Mouse (Mus musculus) megakaryocyte, embryonic 14.5 days (primary cell): ENCODE results near the gene 2810006K23Rik. TPM values are rescaled to one million over a fixed set of nuclear protein-coding genes. Genes with fewer than 3 reads are reported as not detected.
"Not testable (repeated sequence)": the region's sequence is repeated elsewhere in the genome, so short reads cannot be mapped to it uniquely, and the experiment has no call there.

ENCODE experiments used
- H3K27me3 ChIP-seq: replicated peaks from 2 replicates; pipeline ENCODE3; 2012; ENCODE audit warnings: inconsistent platforms
- H3K36me3 ChIP-seq: replicated peaks from 2 replicates; pipeline ENCODE3; 2012; ENCODE audit warnings: low read length, inconsistent platforms, mixed read lengths
- H3K4me1 ChIP-seq: 2 replicates; pipeline ENCODE4 v1.6.1; 2012; ENCODE audit warnings: inconsistent platforms
- H3K4me3 ChIP-seq: replicated peaks from 2 replicates; pipeline ENCODE3; 2012; ENCODE audit warnings: moderate library complexity, mild to moderate bottlenecking, inconsistent platforms
- H3K9me3 ChIP-seq: 2 replicates; pipeline ENCODE4 v1.6.1; 2012; ENCODE audit warnings: inconsistent platforms
- FLI1 ChIP-seq: IDR thresholded peaks from 2 replicates; pipeline ENCODE4 v1.6.1; 2012; ENCODE audit warnings: low read length, inconsistent platforms, mixed read lengths
- GATA1 ChIP-seq: IDR thresholded peaks from 3 replicates; pipeline ENCODE4 v1.6.1; 2012; ENCODE audit warnings: mixed read lengths, low read length, inconsistent platforms, borderline replicate concordance
- polyA plus RNA-seq: library from polyadenylated mRNA; stranded (reverse); fragments of >175 nt; gene quantifications from 2 replicates; pipeline ENCODE4 v1.2.3, GENCODE M21; 2012; ENCODE audit warnings: low replicate concordance; ENCODE audit not compliant: insufficient read depth

The 2810006K23Rik gene
- polyA plus RNA-seq, 1 experiment, result 5.7 TPM

DNA sequence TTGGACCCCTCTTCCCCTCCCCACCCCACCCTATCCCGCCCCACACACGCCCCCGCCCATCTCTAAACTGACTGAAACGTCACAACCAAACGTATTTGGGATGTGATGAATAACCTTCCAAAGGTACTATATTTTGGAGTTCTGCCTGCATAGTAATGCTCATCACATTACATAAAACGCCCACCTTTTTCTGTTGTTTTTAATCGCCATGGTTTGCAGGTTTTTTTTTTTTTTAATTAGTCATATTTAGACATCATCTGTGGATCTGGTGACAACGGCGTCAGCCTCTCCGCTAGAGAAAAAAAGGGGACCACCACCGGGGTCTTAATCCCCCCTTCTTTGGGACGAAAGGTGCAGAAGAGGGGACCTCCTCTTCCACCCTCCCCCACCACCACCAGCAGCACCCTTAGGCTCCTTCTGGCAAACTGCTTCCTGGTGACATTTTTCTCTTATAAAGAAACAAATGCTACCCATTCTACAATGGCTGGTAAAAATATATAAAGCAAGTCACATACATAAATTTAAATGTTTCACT is 27.6 kb downstream of the 2810006K23Rik start:
- no peaks in the 10 kb centered on the region for H3K9me3 ChIP-seq
- H3K4me3 ChIP-seq, result peak overlapping the region; percentile 91
- peaks cover 3% of the 10 kb centered on the region for H3K36me3 ChIP-seq

DNA sequence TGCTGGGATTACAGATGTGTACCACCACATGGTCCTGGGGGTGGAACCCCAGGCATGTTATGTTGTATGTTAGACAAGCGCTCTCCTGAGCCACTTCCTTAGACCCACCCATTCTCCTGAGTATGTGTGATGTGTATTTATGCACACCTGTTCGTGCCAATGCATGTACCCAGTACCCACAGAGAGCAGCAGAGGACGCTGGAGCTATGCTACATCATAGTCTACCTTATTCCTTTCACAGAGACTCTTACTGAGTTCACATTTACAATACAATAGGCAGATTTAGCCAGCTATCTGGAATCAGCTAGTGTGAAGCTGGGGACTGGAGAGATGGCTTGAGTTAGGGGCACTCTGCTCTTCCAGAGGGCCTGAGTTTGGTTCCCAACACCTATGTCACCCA is 28.8 kb downstream of the 2810006K23Rik start:
- TF ChIP-seq FLI1 (no peak), GATA1 (no peak)
- Histone ChIP-seq H3K4me1 (peaks cover 26% of the 10 kb centered on the region), H3K4me3 (no peak overlapping the region), H3K9me3 (no peaks in the 10 kb centered on the region), H3K27me3 (no peaks in the 10 kb centered on the region), H3K36me3 (no peaks in the 10 kb centered on the region)

More for the DNA sequence above, 27.6 kb downstream of the 2810006K23Rik start:
- TF ChIP-seq GATA1, result no peak
- no peak for TF ChIP-seq FLI1
- H3K27me3 ChIP-seq, result no peaks in the 10 kb centered on the region
- H3K4me1 ChIP-seq, result peaks cover 38% of the 10 kb centered on the region

DNA sequence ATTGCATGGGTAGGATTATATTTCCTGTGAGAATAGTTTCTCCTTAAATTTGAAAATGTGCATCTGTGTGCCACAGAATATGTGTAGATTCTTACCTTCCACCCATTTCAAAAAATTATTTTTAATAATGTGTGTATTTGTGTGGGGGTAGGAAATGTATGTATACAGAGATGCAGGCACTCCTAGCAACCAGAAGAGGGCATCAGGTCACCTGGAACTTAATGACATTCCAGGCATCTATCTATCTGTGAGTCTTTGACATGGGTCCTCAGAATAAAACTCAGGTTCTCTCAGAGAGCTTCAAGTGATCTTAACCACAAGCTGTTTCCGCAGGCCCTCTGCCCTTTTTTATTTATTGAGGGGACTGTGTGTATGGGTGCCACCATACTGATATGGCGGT is 31.8 kb downstream of the 2810006K23Rik start:
- TF ChIP-seq GATA1 (no peak), FLI1 (no peak)
- Histone ChIP-seq H3K9me3 (no peaks in the 10 kb centered on the region), H3K27me3 (no peaks in the 10 kb centered on the region), H3K36me3 (no peaks in the 10 kb centered on the region), H3K4me3 (no peak overlapping the region), H3K4me1 (peaks cover 8% of the 10 kb centered on the region; the same call in 1 of the 2 replicates)

DNA sequence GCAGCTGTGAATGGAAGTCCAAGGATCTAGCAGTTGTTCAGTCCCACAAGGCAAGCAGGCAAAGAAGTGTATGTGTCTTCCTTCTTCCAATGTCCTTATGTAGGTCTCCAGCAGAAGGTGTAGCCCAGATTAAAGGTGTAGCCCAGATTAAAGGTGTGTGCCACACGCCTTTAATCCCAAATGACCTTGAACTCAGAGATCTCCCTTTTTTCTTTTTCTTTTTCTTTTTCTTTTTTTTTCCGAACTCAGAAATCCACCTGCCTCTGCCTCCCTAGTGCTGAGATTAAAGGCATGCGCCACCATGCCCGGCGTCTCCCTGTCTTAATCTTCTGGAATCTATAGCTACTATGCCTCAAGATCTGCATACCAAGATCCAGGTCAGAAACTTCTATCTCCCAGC is 35.1 kb downstream of the 2810006K23Rik start, which contains the start of gene Cdk2ap1:
Gene Cdk2ap1, minus strand, starts transcription at position 101 of the 400 bp plus-strand sequence.
- H3K36me3 ChIP-seq, result peaks cover 10% of the 10 kb centered on the region
- not testable (repeated sequence) for H3K27me3 ChIP-seq, H3K4me1 ChIP-seq, H3K9me3 ChIP-seq, H3K4me3 ChIP-seq

DNA sequence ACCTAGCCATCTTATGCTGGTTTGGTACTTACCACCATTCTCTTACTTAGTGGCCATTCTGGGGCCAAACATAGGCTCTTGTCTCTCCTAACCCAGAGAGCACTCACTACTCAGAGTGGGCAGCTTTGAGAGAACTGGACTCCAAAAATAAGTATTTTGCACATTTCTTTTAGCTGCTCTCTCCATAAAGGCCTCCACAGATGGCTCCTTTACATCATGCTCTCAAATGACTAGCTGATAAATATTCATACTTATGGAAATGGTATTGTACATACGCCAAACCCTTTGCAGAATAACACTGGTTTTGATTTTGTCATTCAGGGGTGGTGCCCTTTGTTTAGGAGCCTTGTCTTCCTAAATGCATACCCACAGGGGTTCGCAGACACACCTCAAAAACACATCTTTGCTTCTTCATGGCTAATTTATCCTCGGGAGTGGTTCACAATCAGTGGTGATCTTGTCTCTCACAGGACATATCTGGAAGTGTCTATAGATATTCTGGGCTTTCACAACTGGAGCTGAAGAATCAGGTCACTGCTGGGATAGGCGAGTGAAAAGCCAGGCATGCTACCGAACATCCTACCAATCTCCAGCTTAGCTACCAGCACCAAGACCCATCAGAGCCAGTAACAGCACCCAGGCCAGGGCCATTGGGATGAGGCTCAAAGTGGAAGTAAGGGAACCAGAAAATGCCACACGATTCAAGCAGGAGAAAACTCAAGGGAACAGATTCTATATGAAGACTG is 36.5 kb downstream of the 2810006K23Rik start:
- Histone ChIP-seq H3K36me3 (peaks cover 24% of the 10 kb centered on the region), H3K9me3 (no peaks in the 10 kb centered on the region), H3K4me1 (peaks cover 16% of the 10 kb centered on the region), H3K4me3 (no peak overlapping the region), H3K27me3 (no peaks in the 10 kb centered on the region)
- no peak for TF ChIP-seq FLI1
- TF ChIP-seq GATA1, result no peak

DNA sequence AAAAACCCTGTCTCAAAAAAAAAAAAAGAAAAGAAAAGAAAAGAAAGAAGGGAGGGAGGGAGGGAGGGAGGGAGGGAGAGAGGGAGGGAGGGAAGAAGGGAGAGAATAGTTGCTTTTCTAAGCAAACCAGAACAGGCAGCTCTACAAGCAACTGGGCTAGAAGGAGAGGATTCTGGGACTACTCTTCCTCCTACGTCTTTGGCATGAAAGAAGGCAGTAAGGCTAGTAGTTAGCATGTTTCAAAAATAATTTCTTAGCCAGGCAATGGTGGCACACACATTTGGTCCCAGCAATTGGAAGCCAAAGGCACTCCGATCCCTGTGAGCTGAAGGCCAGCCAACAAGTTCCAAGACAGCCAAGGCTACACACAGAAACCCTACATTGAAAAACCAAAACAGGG is 37.9 kb downstream of the 2810006K23Rik start:
- TF ChIP-seq GATA1, result no peak
- TF ChIP-seq FLI1, result no peak
- no peaks in the 10 kb centered on the region for H3K27me3 ChIP-seq
- H3K9me3 ChIP-seq, result no peaks in the 10 kb centered on the region
- H3K4me3 ChIP-seq, result no peak overlapping the region
- peaks cover 38% of the 10 kb centered on the region for H3K36me3 ChIP-seq
- peaks cover 27% of the 10 kb centered on the region for H3K4me1 ChIP-seq

DNA sequence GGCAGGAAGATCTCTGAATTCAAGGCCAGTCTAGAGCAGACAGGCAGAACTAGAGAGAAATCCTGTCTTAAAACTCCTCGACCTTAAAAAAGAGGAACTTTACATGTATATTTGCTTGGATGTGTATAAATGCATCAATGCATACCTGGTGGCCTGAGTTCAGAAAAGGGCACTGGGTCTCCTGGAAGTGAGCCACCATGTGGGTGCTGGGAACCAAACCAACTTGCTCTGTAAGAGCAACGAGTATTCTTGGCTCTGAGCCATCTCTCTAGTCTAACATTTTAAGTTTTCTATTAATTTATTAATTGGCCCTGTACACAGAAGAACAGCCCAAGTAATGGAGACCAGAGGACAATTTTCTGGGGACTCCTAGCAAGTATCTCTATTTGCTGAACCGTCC is 38.8 kb downstream of the 2810006K23Rik start:
- no peak for TF ChIP-seq FLI1
- no peak for TF ChIP-seq GATA1

DNA sequence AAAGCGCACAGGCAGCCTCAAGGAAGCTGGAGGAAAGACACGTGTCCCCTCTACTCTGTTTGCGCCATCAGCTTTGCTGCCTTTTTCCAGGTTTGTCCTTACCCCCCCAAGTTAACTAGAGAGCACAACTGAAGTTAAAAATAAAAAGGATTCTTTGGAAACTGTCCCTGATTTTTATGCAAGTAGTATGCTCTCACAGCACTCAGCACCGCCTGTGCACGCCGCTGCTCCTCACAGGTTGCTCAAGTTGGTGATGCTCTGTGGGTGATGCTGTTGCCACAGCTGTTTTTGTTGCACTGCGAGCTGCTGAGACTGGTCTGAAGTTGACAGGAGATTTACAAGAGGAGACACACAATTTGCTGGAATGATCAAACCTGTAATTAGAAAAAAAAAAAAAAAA is 46.4 kb downstream of the 2810006K23Rik start:
- H3K36me3 ChIP-seq, result peaks cover 94% of the 10 kb centered on the region
- no peaks in the 10 kb centered on the region for H3K9me3 ChIP-seq
- no peak overlapping the region for H3K4me3 ChIP-seq
- no peaks in the 10 kb centered on the region for H3K27me3 ChIP-seq
- peaks cover 30% of the 10 kb centered on the region for H3K4me1 ChIP-seq
- no peak for TF ChIP-seq FLI1
- TF ChIP-seq GATA1, result no peak

More for the DNA sequence above, 38.8 kb downstream of the 2810006K23Rik start:
- peaks cover 47% of the 10 kb centered on the region for H3K36me3 ChIP-seq
- no peaks in the 10 kb centered on the region for H3K9me3 ChIP-seq
- no peaks in the 10 kb centered on the region for H3K27me3 ChIP-seq
- no peak overlapping the region for H3K4me3 ChIP-seq
- peaks cover 33% of the 10 kb centered on the region for H3K4me1 ChIP-seq

DNA sequence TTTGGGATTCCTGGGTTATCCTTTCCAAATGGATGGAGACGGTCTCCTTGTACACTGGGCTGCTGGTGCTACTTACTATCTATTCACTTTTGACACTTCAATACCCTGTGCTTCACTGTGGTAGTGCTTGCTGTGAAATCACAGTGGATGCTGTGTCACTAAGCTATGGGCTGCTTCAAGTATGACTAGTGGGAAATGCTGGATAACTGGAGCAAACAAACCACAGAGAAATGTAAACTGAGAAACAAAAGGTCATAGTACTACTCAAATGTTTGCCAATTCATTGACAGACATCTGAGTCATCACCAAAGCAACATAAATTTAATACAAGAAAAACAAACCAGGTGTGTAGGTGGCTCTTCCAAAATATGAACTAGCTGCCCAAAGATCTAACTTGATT is 48.5 kb downstream of the 2810006K23Rik start:
- Histone ChIP-seq H3K9me3 (no peaks in the 10 kb centered on the region), H3K36me3 (peaks cover 95% of the 10 kb centered on the region), H3K27me3 (no peaks in the 10 kb centered on the region), H3K4me1 (peaks cover 22% of the 10 kb centered on the region), H3K4me3 (no peak overlapping the region)
- TF ChIP-seq GATA1 (no peak), FLI1 (no peak)

DNA sequence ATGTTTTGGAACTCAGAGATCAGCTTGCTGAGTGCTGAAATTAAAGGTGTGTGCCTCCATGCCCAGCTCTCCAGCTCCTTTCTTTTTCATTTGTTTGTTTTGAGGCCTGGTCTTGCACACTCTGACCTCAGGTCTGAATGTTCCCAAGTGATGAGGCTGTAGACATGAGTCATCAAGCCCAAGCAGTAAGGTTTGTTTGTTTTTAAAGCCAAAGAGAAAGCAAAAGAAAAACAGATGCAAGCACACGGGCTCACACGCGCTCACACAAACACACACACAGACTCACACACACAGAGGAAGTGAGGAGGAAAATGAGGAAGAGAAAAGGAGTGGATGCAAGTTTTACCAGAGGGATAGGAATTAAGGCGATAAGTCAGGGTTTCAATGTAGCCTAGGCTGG is 49.3 kb downstream of the 2810006K23Rik start:
- Histone ChIP-seq H3K4me1 (peaks cover 17% of the 10 kb centered on the region), H3K4me3 (no peak overlapping the region), H3K27me3 (no peaks in the 10 kb centered on the region), H3K9me3 (no peaks in the 10 kb centered on the region), H3K36me3 (peaks cover 95% of the 10 kb centered on the region)
- no peak for TF ChIP-seq GATA1
